Mouse (Mus musculus) sigmoid colon, adult 10 weeks (tissue): Measurements from ENCODE around the gene Tma7. TPM values are rescaled to one million over a fixed set of nuclear protein-coding genes. Genes with fewer than 3 reads are reported as not detected.

ENCODE experiments used
- polyA plus RNA-seq: library from polyadenylated mRNA; stranded (reverse); fragments of 350-450 nt; fragmentation: Illumina TruSeq; extraction: RNeasy Lipid Tissue Mini Kit (QIAGEN cat#74804); gene quantifications from one replicate; pipeline ENCODE4 v1.2.3, GENCODE M21; 2014; ENCODE audit warnings: low read depth, low replicate concordance

Tma7 gene
- 568 TPM for polyA plus RNA-seq

DNA sequence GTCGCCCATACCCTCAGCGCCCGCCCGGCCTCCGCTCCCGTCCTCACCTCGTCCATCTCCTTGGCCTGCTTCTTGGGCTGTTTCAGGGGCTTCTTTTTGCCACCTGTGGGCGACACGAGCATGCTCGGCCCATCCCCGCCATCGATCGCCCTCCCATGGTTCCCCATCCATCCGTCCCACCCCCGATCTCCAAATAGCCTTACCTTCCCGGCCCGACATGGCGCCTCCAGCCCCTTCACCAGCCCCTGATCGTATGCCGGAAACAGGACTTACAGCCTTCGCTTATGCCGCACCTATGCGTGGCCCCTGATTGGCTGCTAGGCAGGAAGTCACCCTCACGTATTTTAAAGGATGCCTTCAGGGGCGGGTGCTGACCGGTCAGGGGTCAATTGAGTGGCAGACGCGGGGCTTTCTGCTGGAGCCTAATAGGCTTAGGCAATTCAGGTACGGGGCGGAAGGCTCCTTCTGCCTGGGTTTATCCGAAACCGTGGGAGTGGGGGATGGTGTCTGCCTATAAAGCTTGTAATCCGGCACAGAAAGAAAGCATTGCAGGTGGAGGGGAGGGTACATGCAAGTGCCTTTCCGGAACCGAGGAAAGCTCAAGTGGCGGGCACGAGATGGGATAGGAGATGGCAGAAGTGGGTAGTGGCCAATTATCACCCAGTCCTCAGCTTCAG is at the start of gene Tma7, which contains the start of gene Ccdc51:
Gene Tma7, minus strand, starts transcription at position 464 of the 677 bp plus-strand sequence.
Gene Ccdc51, plus strand, starts transcription at position 370 of the 677 bp plus-strand sequence.

DNA sequence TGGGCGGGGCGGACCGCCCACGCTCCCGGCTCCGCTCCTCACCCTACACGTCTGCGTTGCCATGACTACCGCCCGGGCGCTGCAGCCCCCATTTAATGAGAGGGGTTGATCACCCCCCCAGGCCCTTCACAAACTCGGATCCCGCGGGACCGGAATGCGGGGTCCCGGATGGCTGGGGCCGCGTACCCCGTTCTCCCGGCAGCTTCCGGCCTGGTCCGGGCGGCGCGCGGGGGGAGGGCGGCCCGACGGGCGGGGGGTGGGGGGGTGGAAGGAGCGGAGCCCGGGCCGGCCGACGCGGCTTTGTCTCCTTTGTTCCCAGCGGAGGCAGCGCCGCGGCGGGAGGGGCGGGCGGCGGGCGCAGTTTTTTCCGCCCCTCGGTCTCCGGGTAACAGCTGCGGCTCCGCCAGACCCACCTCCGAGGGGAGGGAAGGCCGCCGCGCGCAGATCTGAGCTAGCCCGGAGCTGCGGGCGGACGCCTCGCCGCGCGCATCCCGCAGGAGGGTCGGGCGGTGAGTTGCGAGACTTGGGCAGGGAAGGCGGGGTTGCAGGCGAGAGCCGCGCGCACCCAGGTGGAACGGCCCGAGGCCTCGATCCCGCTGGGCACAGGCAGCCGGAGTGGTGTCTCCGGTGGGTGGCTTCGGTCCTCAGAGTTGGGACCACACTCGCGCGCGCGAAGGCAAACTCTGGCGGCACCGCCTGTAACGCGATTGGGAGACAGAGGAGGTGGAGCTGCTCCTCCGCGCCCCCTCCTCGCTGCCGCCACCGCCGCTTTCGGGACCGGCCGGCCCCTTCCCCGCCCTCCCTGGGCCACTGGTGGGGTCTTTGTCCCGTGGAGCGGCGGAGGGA is 13.0 kb upstream of the Tma7 start, which contains the start of gene Plxnb1:
Gene Plxnb1, plus strand, starts transcription at position 253 of the 846 bp plus-strand sequence.

DNA sequence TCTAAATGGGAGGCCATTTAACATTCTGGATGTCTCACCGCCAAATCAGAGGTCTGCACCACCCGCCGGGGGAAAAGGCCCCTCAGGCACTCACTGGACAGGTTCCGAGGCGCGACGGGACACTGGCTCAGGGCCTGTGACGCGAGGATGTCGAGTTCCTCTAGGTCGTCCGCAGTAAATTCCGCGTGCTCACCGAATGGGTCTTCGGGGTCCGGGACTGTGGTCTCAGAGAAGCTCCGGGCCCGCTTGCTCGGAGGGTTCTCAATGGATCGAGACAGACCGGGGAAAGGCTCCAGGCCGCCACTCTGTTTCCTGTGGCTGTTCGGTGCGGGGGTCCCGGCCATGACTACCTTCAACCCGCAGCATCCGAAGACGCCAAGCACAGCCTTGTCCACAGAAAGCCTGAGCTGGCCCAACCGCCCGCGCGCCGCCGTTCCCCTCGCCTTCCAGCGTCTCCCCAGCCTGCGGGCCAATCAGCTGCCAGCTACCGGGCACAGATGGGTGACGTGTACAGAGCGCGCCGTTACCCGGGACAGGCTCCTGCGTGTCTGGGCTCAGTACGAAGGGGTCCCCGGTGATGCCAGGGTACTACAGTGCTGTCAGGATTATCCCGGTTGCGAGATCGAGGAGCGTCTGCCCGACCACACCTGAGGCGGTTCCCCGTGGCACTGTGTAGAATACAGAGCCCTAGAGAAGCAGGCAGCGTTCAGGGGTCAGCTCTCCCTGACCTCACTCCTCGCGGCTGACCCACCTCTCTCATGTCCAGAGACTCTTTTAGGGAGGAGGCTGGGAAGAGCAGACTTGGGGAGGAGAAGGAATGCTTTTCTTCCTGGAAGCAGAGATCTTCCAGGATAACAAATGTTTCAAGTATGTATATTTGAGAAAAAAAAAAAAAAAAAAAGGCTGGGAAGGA is 8.5 kb downstream of the Tma7 start, which contains the start of gene Atrip:
Gene Atrip, minus strand, starts transcription at position 464 of the 913 bp plus-strand sequence.

DNA sequence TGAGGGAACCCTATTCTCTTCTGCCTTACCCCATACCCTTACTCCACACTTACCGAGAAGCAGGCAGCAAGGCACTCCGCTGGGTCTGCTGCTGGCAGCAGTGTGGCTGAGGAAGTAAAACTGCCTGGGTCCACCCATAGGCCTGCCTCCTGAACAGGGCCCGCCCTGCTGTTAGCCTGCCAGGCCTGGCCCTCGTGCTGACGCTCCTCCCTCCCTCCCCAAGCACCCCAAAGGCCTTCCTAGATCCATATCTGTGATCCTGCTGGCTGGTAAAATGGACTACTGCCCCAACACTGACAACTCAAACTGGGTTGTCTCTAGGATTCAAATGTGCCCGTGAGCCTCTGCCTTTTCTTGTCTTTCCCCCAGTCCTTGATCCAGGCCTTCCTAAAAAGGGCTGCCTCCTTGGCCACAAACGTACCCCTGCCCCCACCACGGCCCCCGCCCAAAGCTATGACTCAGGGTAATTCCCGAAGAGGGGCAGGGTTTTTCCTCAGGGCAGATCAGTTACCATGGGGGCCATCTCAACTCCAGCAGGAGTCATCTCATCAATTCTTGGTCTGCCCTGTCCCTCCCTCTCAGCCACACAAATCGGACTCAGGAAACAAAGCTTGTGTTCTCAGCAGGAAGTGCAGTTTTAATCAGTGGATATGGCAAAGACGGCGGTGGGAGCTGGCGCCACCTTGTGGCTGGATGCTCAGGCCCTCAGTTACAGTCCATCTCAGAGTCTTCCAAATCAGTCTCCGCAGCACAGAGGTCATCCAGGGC is 23.1 kb downstream of the Tma7 start, which contains the start of gene Trex1:
Gene Trex1, minus strand, starts transcription at position 599 of the 768 bp plus-strand sequence.

GRCm38 (mm10) chr9:109038086-109038895 is 44.1 kb downstream of the Tma7 start, which contains the start of gene Shisa5:
Gene Shisa5, plus strand, starts transcription at chr9:109038565.

Other genes starting within 250 kb of the Tma7 start
- gene Slc26a6, start 229.3 kb downstream of the Tma7 start, polyA plus RNA-seq = 0.32 TPM
- not detected for gene Tmem89, start 168.0 kb downstream of the Tma7 start, polyA plus RNA-seq
- gene Uqcrc1, start 146.0 kb downstream of the Tma7 start, polyA plus RNA-seq = 46.7 TPM
- gene Col7a1, start 129.0 kb downstream of the Tma7 start, polyA plus RNA-seq = not detected
- gene Ucn2, start 96.6 kb downstream of the Tma7 start, polyA plus RNA-seq = not detected
- gene Pfkfb4, start 90.8 kb downstream of the Tma7 start, polyA plus RNA-seq = 2.1 TPM
- gene Shisa5, start 44.0 kb downstream of the Tma7 start, polyA plus RNA-seq = 38.0 TPM
- gene Trex1, start 22.9 kb downstream of the Tma7 start, polyA plus RNA-seq = not detected
- gene Atrip, start 8.5 kb downstream of the Tma7 start, polyA plus RNA-seq = 6.4 TPM
- 1.5 TPM for gene Ccdc51, start 94 bp downstream of the Tma7 start, polyA plus RNA-seq
- gene Plxnb1, start 12.8 kb upstream of the Tma7 start, polyA plus RNA-seq = 0.47 TPM
- gene Fbxw21, start 79.5 kb upstream of the Tma7 start, polyA plus RNA-seq = not detected
- 0.50 TPM for gene Fbxw13, start 113.4 kb upstream of the Tma7 start, polyA plus RNA-seq
- not detected for gene Fbxw20, start 152.2 kb upstream of the Tma7 start, polyA plus RNA-seq
- not detected for gene Fbxw14, start 205.1 kb upstream of the Tma7 start, polyA plus RNA-seq